Mouse (Mus musculus) testis, adult 2 months (tissue): Measurements from ENCODE around the gene Zbp1.

Source experiments
- CTCF ChIP-seq: fragments of 200-500 bp; IDR thresholded peaks from 2 replicates; pipeline ENCODE4 v1.5.1; 2012; ENCODE audit warnings: low read depth, mild to moderate bottlenecking, inconsistent platforms, low read length, moderate library complexity; ENCODE audit not compliant: control insufficient read depth, insufficient read depth, insufficient replicate concordance
- POLR2A ChIP-seq: fragments of 200-500 bp; IDR thresholded peaks from 2 replicates; pipeline ENCODE4 v1.6.1; 2012; ENCODE audit warnings: low read depth, mild to moderate bottlenecking, inconsistent platforms, low read length, moderate library complexity; ENCODE audit not compliant: control insufficient read depth

DNA sequence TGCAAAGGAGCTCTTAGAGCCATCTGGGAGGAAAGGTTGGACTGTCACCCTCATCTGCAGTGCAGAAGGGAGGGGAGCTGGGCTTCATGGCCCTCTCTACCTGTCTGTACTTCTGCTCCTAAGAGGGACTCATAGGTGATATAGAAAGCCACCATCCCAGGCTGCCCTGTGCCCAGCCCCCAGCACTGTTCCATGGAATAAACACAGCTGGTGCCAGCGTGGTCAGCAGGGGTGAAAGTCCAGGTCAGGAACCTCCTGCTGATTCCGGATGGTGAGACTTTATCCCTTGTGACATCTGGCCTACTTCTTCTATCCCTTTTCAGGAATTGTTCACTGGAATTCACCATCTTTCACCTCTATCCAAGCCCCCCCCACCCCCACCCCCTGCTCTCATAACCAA, 48.6 kb downstream of the Zbp1 start:
- TF ChIP-seq CTCF (no peak), POLR2A (no peak)
